Mouse (Mus musculus) stomach, postnatal 0 days (tissue): ENCODE data around the gene Smim4. TPM values are rescaled to one million over a fixed set of nuclear protein-coding genes. Genes with fewer than 3 reads are reported as not detected.

ENCODE experiments used
- ATAC-seq: fragments of 200-750 bp; cut with Nextera tagmentation; 2 replicates; pipeline ENCODE4 v1.8.0; 2017; ENCODE audit not compliant: low FRiP score, low TSS enrichment
- DNase-seq: peaks from one replicate; pipeline ENCODE4 v3.0.0-alpha.2; 2016; ENCODE audit warnings: low spot score
- H3K27ac ChIP-seq: fragments of 300-500 bp; sonication (generic); replicated peaks from 2 replicates; pipeline ENCODE4 v1.5.1; 2014; ENCODE audit warnings: mild to moderate bottlenecking, control low read depth
- H3K27me3 ChIP-seq: fragments of 300-500 bp; sonication (generic); 2 replicates; pipeline ENCODE4 v1.6.1; 2014; ENCODE audit warnings: low read length; ENCODE audit not compliant: control insufficient read depth, insufficient read depth
- H3K36me3 ChIP-seq: fragments of 300-500 bp; sonication (generic); 2 replicates; pipeline ENCODE4 v1.6.1; 2014; ENCODE audit warnings: low read length, mixed read lengths; ENCODE audit not compliant: control insufficient read depth, insufficient read depth
- H3K4me1 ChIP-seq: fragments of 300-500 bp; sonication (generic); replicated peaks from 2 replicates; pipeline ENCODE4 v1.6.1; 2014; ENCODE audit warnings: antibody characterized with exemption; ENCODE audit not compliant: control insufficient read depth, insufficient read depth
- H3K4me2 ChIP-seq: fragments of 300-500 bp; sonication (generic); replicated peaks from 2 replicates; pipeline ENCODE4 v1.6.1; 2014; ENCODE audit warnings: low read depth, mild to moderate bottlenecking, control low read depth, moderate library complexity
- H3K4me3 ChIP-seq: fragments of 300-500 bp; sonication (generic); 2 replicates; pipeline ENCODE4 v1.5.1; 2014; ENCODE audit warnings: low read depth, low read length, control low read depth
- H3K9ac ChIP-seq: fragments of 300-500 bp; sonication (generic); 2 replicates; pipeline ENCODE4 v1.6.1; 2014; ENCODE audit warnings: mild to moderate bottlenecking, low read length, control low read depth, mixed read lengths
- H3K9me3 ChIP-seq: fragments of 300-500 bp; sonication (generic); 2 replicates; pipeline ENCODE4 v1.6.1; 2016; ENCODE audit warnings: low read length; ENCODE audit not compliant: control insufficient read depth
- CTCF ChIP-seq: IDR thresholded peaks from 2 replicates; pipeline ENCODE4 v1.5.1; 2016; ENCODE audit warnings: antibody characterized with exemption, low read depth, mild to moderate bottlenecking, moderate library complexity
- EP300 ChIP-seq: optimal IDR thresholded peaks from 2 replicates; pipeline ENCODE3; 2016; ENCODE audit warnings: antibody characterized with exemption
- WGBS: fragments of 180-500 bp; shearing (Covaris S2); extraction: QIAGEN DNeasy Blood & Tissue Kit; methylation state at CpG from one replicate; pipeline ENCODE4 v1.1.7; 2014; 5-methylcytosine and 5-hydroxymethylcytosine counted together
- polyA plus RNA-seq: library from polyadenylated mRNA; unstranded; fragments of >200 nt; fragmentation: Nextera tagmentation; extraction: Ambion mirVana; gene quantifications from 2 replicates; pipeline ENCODE4 v1.2.1, GENCODE M21; 2015

Gene Smim4
- polyA plus RNA-seq, 1 experiment from 2014 or later: 108 TPM

GRCm38 (mm10) chr14:31129326-31130235 is 825 bp upstream of the Smim4 start:
- Histone ChIP-seq H3K4me2 (peak overlapping the region; percentile 63), H3K9ac (no peak overlapping the region), H3K9me3 (no peaks in the 10 kb centered on the region), H3K27me3 (no peaks in the 10 kb centered on the region), H3K4me1 (peaks cover 10% of the 10 kb centered on the region), H3K27ac (peak overlapping the region; percentile 71), H3K4me3 (peak overlapping the region; percentile 70; the same call in 1 of the 2 replicates), H3K36me3 (no peaks in the 10 kb centered on the region)
- WGBS: 62% methylated on average over 15 of the region's 15 CpGs
- ATAC-seq (no peak), DNase-seq (peak; percentile 12)
- no peak for TF ChIP-seq CTCF
- TF ChIP-seq EP300: no peak

GRCm38 (mm10) chr14:31128101-31128825 is 493 bp downstream of the Smim4 start:
- TF ChIP-seq CTCF (no peak), EP300 (no peak)
- H3K27ac ChIP-seq: peak overlapping the region; percentile 85

GRCm38 (mm10) chr14:31126826-31127225 is 1.9 kb downstream of the Smim4 start:
- no peak for ATAC-seq
- no peak overlapping the region for H3K4me3 ChIP-seq
- H3K27ac ChIP-seq: no peak overlapping the region
- TF ChIP-seq EP300: no peak
- TF ChIP-seq CTCF: no peak
- H3K9ac ChIP-seq: no peak overlapping the region
- peaks cover under 1% of the 10 kb centered on the region; the same call in 1 of the 2 replicates for H3K4me1 ChIP-seq
- no peaks in the 10 kb centered on the region for H3K9me3 ChIP-seq
- no peak overlapping the region for H3K4me2 ChIP-seq
- H3K36me3 ChIP-seq: peaks cover 1% of the 10 kb centered on the region; the same call in 1 of the 2 replicates
- no peaks in the 10 kb centered on the region for H3K27me3 ChIP-seq
- peak; percentile 14 for DNase-seq
- WGBS: 82% methylated on average over 8 of the region's 8 CpGs

More at GRCm38 (mm10) chr14:31128101-31128825, 493 bp downstream of the Smim4 start:
- peak overlapping the region; percentile 67 for H3K9ac ChIP-seq
- H3K4me1 ChIP-seq: peaks cover 6% of the 10 kb centered on the region; the same call in 1 of the 2 replicates
- H3K36me3 ChIP-seq: no peaks in the 10 kb centered on the region; the same call in 1 of the 2 replicates
- no peaks in the 10 kb centered on the region for H3K27me3 ChIP-seq
- peak overlapping the region; percentile 63 for H3K4me2 ChIP-seq
- ATAC-seq: peak; percentile 20
- WGBS: under 1% methylated on average over 23 of the region's 23 CpGs
- no peaks in the 10 kb centered on the region for H3K9me3 ChIP-seq
- DNase-seq: peak; percentile 65
- peak overlapping the region; percentile 70 for H3K4me3 ChIP-seq

- no peak overlapping the region for H3K4me2 ChIP-seq
- DNase-seq: peak; percentile 24
Observed at GRCm38 (mm10) chr14:31125106-31126075, 3.4 kb downstream of the Smim4 start.

GRCm38 (mm10) chr14:31115522-31115921 is 13.2 kb downstream of the Smim4 start:
- TF ChIP-seq EP300 (no peak), CTCF (no peak)
- H3K27me3 ChIP-seq: no peaks in the 10 kb centered on the region
- DNase-seq (no peak), ATAC-seq (no peak)
- no peak overlapping the region for H3K27ac ChIP-seq
- H3K9me3 ChIP-seq: no peaks in the 10 kb centered on the region
- H3K9ac ChIP-seq: no peak overlapping the region
- H3K4me1 ChIP-seq: no peaks in the 10 kb centered on the region
- 43% methylated on average over 2 of the region's 2 CpGs for WGBS
- no peak overlapping the region for H3K4me3 ChIP-seq
- no peak overlapping the region for H3K4me2 ChIP-seq
- H3K36me3 ChIP-seq: peaks cover 15% of the 10 kb centered on the region

More at GRCm38 (mm10) chr14:31125106-31126075, 3.4 kb downstream of the Smim4 start:
- Histone ChIP-seq H3K9ac (no peak overlapping the region), H3K4me3 (no peak overlapping the region), H3K27me3 (no peaks in the 10 kb centered on the region), H3K4me1 (no peaks in the 10 kb centered on the region), H3K36me3 (peaks cover 4% of the 10 kb centered on the region; the same call in 1 of the 2 replicates), H3K9me3 (no peaks in the 10 kb centered on the region), H3K27ac (0 out of 2 replicates have a peak overlapping the region, but pooled peaks have one; percentile 24)
- 50% methylated on average over 9 of the region's 9 CpGs for WGBS
- no peak for TF ChIP-seq EP300
- no peak for TF ChIP-seq CTCF
- ATAC-seq: no peak
